Mouse (Mus musculus) heart, postnatal 25 days (tissue): Measurements from ENCODE around the gene Rassf3. TPM values are rescaled to one million over a fixed set of nuclear protein-coding genes. Genes with fewer than 3 reads are reported as not detected.

Experiments used
- DNase-seq: peaks from one replicate; pipeline ENCODE4 v3.0.0; 2022; ENCODE audit warnings: low spot score
- intact Hi-C: fragments of 180-260 bp; cut with DNase I; formaldehyde crosslinking; loops from one replicate; pipeline ENCODE4 v1.15.1; 2025
- total RNA-seq, 2 experiments: library from RNA; stranded (reverse); gene quantifications; 2 replicates each; pipeline ENCODE4 v1.2.3; 2021

Gene Rassf3
- total RNA-seq, 2 experiments from 2014 or later, result 146 to 157 TPM

DNA sequence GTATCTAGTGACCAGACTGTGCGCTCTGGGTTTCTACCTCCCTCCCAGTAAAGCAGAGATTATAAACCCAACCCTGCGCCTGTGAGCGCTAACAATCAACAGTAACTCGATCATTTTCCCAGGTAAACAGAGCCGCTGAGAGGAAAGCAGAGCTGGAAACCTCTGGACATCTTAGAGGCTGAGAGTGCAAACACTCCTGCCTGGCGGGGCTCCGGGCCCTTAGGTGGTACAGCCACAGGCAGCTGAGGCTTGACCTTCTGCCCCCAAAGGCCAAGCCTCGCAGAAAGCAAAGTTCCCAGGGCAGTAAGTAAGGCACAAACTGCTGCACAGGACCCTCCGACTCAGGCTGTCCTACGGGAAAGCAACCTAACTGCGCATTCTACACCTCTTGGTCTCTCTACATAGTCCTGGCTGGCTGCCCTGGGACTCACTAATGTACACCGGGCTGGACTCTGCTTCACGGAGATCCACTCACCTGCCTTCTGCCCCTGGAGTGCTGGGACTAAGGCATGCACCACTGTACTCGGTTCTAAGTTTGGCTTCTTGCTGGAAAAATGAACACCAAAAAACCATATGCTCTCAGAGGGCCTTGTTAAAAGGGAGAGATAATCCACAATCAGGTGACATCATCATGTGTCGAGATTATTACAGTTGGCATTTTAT is 41.6 kb downstream of the Rassf3 start:
- intact Hi-C loops, result no loop called here
- DNase-seq, result no peak

GRCm38 (mm10) chr10:121432635-121433280 is 43.4 kb downstream of the Rassf3 start:
- intact Hi-C loops, result no loop called here
- no peak for DNase-seq

DNA sequence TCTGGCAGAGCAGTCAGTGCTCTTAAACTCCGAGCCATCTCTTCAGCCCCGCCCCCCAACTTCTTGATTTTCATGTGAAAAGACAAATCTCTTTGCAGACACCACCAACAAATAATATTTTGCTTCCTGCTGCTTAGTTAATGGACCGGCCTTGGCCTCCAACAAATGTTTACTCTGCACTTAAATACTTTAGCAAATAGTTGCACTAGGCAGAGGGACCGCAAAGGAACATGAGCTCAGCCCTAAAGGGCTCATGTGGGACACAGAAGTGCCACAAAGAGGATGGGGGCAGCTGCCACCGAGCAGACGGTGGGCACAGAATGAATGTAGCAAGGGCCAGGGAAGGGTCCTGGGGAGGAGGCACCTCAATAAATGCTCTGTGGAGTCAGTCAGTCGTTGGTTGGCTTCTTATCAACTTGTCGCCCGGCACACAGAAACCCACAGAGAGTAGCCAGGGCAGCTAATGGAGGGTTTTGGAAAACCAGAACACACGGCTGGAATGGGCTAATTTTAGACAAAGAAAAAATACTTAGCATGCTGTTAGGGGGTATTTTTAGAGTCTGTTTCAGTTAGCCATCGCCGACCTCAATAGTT is 44.0 kb downstream of the Rassf3 start:
- intact Hi-C loops, result no loop called here
- no peak for DNase-seq

DNA sequence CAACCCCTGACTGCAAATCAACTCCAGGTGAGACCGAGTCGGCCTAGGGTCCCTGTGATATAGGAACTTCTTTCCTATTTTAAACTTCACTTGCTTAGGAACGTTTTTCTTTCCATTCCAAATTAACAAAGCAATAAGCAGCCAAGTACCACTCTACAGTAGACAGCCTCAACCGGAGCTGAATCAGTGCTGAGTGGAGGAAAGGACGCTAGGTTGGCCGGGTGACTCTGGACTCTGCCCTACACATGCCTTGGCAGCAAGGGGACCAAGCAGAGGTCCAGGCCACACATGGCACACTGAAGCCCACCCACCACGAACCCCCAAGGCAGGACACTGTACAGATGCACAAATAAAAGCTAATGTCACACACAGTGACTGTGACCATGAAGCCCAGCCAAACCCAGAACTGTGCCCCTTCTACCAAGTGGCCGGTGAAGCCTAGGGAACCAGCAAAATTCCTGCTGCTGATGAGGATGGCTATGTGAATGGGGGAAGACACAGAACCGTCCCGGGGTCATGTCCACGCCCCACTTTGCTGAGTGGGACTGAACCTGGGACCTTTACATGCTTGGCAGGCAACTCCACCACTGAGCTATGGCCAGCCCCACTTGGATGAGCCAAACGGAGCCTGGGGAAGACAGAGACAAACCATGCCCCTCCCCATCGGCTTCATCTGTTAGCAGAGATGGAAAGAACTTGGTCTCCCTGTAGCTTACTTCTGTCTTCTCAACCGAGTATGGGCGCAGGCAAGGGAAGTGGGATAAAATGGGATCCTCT is 45.2 kb downstream of the Rassf3 start:
- intact Hi-C loops, result loop anchor here (2.0 kb wide), 1 partner anchor 44 kb away; no protein-coding TSS in a partner anchor
- DNase-seq, result no peak

DNA sequence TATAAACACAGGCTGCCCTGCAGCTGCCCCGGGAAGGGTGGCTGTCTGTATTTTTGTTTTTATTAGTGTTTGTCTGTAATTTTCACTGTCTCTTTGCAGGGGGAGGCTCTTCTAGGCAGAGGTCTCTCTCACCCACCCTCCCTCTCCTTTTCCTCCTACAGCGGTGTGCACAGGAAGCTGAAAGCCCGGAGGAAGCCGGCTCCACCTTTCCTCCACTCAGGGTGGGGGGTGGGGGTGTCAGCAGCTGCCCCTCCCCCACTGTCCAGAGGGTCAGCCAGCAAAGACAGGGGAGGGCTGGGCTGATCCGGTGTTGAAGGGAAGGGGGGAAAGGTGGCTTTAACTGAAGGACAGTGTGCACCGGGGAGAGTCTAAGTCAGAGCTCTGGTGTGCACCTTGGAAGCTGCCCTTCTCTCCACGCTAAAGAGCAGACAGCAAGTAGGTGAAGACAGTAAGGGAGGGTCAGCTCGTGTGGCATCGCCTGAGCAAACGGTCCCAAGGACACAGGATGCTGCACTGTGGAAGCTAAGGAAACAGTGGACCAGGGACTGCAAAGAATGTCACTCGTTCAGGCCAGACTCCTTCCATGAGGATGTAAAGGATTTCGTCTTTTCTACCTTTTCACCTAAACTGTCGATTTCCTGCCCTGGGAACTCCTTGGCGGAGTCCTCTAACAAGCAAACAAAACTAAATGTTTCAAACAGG is 46.0 kb downstream of the Rassf3 start:
- no peak for DNase-seq
- intact Hi-C loops, result loop anchor here (2.0 kb wide), 1 partner anchor 45 kb away; no protein-coding TSS in a partner anchor

GRCm38 (mm10) chr10:121429581-121429980 is 46.6 kb downstream of the Rassf3 start:
- intact Hi-C loops, result no loop called here
- DNase-seq, result no peak

- intact Hi-C loops, result no loop called here
- DNase-seq, result peak; percentile 49
These were observed 47.1 kb downstream of the Rassf3 start for GRCm38 (mm10) chr10:121429089-121429488.

- intact Hi-C loops, result no loop called here
These were observed 48.0 kb downstream of the Rassf3 start for GRCm38 (mm10) chr10:121428011-121428711.

DNA sequence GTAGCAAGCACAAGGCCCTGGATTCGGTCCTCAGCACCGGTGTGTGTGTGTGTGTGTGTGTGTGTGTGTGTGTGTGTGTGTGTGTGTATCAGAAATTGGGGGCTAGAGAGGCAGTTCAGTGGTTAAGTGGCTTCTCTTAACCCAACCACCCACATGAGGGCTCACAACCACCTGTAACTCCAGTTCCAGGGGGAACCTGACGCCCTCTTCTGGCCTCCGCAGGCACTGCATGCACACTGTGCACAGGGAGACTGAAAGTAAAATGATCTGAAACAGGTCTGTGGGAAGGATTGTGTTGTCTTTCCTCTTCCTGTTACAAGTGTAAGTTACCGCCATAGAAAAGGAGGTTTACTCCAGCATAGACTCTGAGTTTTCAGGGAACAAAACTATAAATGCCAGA is 49.0 kb downstream of the Rassf3 start:
- DNase-seq, result no peak
- intact Hi-C loops, result loop anchor here (2.0 kb wide), 1 partner anchor 14 kb away; no protein-coding TSS in a partner anchor

More at GRCm38 (mm10) chr10:121428011-121428711, 48.0 kb downstream of the Rassf3 start:
- no peak for DNase-seq

GRCm38 (mm10) chr10:121426458-121427070 is 49.6 kb downstream of the Rassf3 start:
- no peak for DNase-seq

GRCm38 (mm10) chr10:121425506-121426025 is 50.6 kb downstream of the Rassf3 start:
- DNase-seq, result no peak
- intact Hi-C loops, result loop anchor here (2.0 kb wide), 1 partner anchor 13 kb away; no protein-coding TSS in a partner anchor

More at GRCm38 (mm10) chr10:121426458-121427070, 49.6 kb downstream of the Rassf3 start:
- intact Hi-C loops, result loop anchor here (2.0 kb wide), 1 partner anchor 14 kb away; no protein-coding TSS in a partner anchor

DNA sequence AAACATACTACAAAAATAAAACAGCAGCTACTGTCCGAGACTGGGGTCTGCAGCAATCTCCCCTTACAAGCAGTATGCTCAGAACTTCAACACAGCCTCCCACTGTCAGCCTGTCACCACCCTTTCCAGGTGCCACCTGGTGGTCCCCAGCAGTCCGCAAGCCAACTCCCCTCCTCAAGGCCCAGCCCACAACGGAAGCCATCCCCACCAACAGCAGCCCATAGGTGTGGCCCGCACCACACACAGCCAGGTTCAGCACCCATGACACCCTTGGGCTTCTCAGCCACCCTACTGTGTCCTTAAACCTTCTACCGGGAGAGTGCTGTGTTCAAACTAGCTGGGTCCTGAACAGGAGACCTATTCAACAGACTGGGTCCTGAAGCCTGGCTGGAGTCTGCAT is 51.1 kb downstream of the Rassf3 start:
- intact Hi-C loops, result no loop called here
- DNase-seq, result no peak

- DNase-seq, result no peak
- intact Hi-C loops, result no loop called here
These were observed 51.7 kb downstream of the Rassf3 start for GRCm38 (mm10) chr10:121424455-121424854.

DNA sequence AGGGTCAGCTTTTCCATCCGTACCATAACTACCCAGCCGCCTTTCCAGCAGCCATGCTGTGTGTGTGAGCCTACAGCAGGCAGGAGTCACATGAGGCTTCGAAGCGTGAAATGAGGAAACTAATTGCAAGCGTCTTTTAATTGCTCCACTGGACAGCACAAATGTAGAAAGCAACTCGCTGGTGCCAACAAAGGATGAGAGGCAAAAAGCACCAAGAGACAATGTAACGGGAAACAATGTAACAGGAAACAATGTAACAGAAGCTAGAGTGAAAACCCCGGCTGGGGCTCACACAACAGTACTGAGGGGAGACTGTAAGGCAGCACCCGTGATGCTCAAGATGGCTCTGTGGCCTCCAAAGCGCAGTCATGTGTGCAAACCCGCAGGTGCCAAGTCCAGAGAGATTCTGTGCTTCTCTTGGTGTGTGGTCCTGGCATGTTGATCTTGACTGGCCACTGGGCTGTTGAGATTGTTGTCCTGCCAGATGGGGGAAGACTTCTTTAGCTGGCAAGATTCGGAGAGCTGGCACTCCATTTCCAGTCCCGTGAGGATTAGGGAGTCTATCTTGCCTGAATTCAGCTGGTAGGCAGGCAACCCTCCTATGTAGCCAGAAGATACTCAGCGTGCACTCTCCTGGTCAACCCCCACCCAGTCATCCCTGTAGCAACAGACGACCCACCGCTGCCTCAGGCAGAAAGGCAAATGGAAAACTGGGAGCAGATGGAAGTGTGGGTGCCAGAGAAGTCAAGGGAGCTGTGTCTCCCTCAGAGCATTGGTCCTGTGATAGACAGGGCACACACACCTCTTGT is 52.4 kb downstream of the Rassf3 start:
- intact Hi-C loops, result no loop called here
- DNase-seq, result no peak

DNA sequence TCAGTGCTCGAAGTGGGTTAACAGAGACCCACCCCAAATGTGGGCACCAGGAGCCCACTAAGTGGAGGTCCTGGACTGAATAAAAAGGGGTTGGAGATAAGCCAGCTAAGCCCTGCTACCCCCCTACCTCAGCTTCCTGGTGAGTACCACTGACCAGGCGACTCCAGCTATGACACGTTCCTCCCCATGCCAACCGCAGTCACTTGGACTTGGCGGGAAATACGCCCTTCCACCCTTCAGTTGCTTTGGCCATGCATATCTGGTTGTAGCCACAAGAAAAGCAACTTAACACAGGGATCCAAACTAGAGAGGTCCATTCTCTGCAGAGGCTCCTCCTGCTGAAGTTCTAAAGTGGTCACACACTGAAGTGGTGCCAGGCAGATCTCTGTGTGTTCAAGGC is 53.9 kb downstream of the Rassf3 start:
- intact Hi-C loops, result no loop called here
- no peak for DNase-seq

- intact Hi-C loops, result no loop called here
- no peak for DNase-seq
These were observed 54.4 kb downstream of the Rassf3 start for GRCm38 (mm10) chr10:121421657-121422290.

GRCm38 (mm10) chr10:121421023-121421422 is 55.1 kb downstream of the Rassf3 start:
- intact Hi-C loops, result no loop called here
- no peak for DNase-seq
